In the genomic region with DNA sequence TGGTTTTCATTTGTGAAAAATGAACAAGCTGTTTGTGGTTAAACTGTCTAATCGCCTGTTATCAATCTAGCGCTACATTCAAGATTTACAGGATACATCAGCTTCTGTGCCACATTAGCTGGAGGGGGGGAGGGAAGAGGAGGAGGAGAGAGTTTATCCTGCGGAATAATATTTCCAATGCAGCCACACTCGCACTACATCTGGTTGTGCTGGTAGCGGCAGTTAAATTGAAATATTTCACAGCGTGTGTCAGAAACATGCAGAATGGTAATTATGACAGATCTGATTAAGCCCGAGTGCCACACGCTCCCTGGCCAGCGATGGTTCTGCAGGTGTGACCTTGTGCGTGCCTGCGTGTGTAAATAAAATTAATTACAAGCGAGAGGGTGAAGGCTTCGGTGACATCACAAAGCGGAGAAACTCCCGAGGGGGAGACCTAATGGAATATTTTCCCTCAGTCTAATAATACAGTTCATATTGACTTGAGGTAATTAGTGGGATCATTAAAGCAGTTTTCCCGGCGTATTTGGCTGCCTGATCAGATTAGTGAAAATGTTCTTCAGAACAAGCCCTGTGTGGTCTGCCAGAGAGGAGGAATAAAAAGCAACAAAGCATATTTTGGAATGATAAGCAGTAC, we compare ENCODE assay signal across 13 mouse cellular contexts.
A peak's percentile ranks its signal among the peaks of the same experiment; 100 is the strongest.
DNase-seq lines count a peak whose midpoint lies in the region; ATAC-seq lines count a peak whose summit lies in the region.
"Had no signal": no experiment of that assay in that cellular context is flagged by ENCODE, and none has a peak within 500 bp of the region (broad histone marks: within the 10 kb centered on the region; RNA-seq: fewer than 3 reads in every experiment).

No protein-coding gene starts in this region.

- H3K27ac ChIP-seq in forebrain, embryonic 11.5 days (ENCODE audit: low read depth, low read length): no peak overlapping the region
- H3K27ac ChIP-seq in forebrain, embryonic 10.5 days: no peak overlapping the region
- no peak overlapping the region for H3K27ac ChIP-seq in embryonic facial prominence, embryonic 14.5 days (replicated peaks; ENCODE audit: low read depth, low read length)
- H3K27ac ChIP-seq in neural tube, embryonic 11.5 days (ENCODE audit: low read depth, low read length): no peak overlapping the region
- H3K27ac ChIP-seq: liver, embryonic 14.5 days had no signal

- intact Hi-C loops in heart, postnatal 25 days (cut with DNase I): no loop called here

- H3K36me3 ChIP-seq in forebrain, embryonic 11.5 days (ENCODE audit: control insufficient read depth, insufficient read depth, low read length): no peaks in the 10 kb centered on the region
- peaks cover 45% of the 10 kb centered on the region for H3K36me3 ChIP-seq in forebrain, embryonic 10.5 days (replicated peaks)
- H3K36me3 ChIP-seq in embryonic facial prominence, embryonic 14.5 days (ENCODE audit: control insufficient read depth, insufficient read depth, low read length): no peaks in the 10 kb centered on the region
- H3K36me3 ChIP-seq in neural tube, embryonic 11.5 days (ENCODE audit: control insufficient read depth, insufficient read depth, low read length): no peaks in the 10 kb centered on the region

- DNase-seq in forebrain, embryonic 11.5 days (ENCODE audit: low spot score): no peak
- no peak for DNase-seq in forebrain, embryonic 10.5 days (ENCODE audit: extremely low spot score, low spot score)
- peak; percentile 43 for DNase-seq in embryonic facial prominence, embryonic 14.5 days (ENCODE audit: low spot score)
- peak; percentile 63 for DNase-seq in hindlimb bud, embryonic 11.5 days (ENCODE audit: extremely low spot score, low read depth, low spot score)
- DNase-seq in neural tube, embryonic 11.5 days (ENCODE audit: low spot score): no peak
- DNase-seq in left cerebral cortex, adult 8-10 months (ENCODE audit: low spot score in 2 of 2): no peak
- no peak for DNase-seq in heart, postnatal 25 days (ENCODE audit: low spot score)
- no peak for DNase-seq in frontal cortex, adult 2 months (ENCODE audit: extremely low spot score in 1 of 2, low spot score in 1 of 2)
- DNase-seq: B cell, adult 2 months; gastrocnemius, postnatal 25 days; kidney, postnatal 14 days had no signal

- 0 out of 2 replicates have a peak, but pooled peaks cover 2% of the 10 kb centered on the region for H3K4me1 ChIP-seq in forebrain, embryonic 11.5 days (replicated peaks; ENCODE audit: control insufficient read depth, insufficient read depth, low read length)
- H3K4me1 ChIP-seq in forebrain, embryonic 10.5 days: peaks cover 14% of the 10 kb centered on the region
- peaks cover 4% of the 10 kb centered on the region; the same call in 1 of the 2 replicates for H3K4me1 ChIP-seq in embryonic facial prominence, embryonic 14.5 days (ENCODE audit: control insufficient read depth, insufficient read depth, low read length)
- no peaks in the 10 kb centered on the region for H3K4me1 ChIP-seq in neural tube, embryonic 11.5 days (ENCODE audit: control insufficient read depth, insufficient read depth, low read length)

- 58% methylated on average over 17 of the region's 17 CpGs for WGBS in forebrain, embryonic 11.5 days
- 75% methylated on average over 17 of the region's 17 CpGs for WGBS in forebrain, embryonic 10.5 days
- WGBS in embryonic facial prominence, embryonic 14.5 days: 29% methylated on average over 17 of the region's 17 CpGs
- WGBS in neural tube, embryonic 11.5 days: 63% methylated on average over 17 of the region's 17 CpGs

- H3K9ac ChIP-seq in forebrain, embryonic 11.5 days (ENCODE audit: low read length): no peak overlapping the region
- no peak overlapping the region for H3K9ac ChIP-seq in embryonic facial prominence, embryonic 14.5 days (ENCODE audit: low read depth, low read length)
- H3K9ac ChIP-seq in neural tube, embryonic 11.5 days (ENCODE audit: low read length): no peak overlapping the region
- H3K9ac ChIP-seq: liver, embryonic 14.5 days had no signal

- H3K4me3 ChIP-seq in forebrain, embryonic 11.5 days (ENCODE audit: low read depth, low read length): no peak overlapping the region
- no peak overlapping the region for H3K4me3 ChIP-seq in forebrain, embryonic 10.5 days
- H3K4me3 ChIP-seq in embryonic facial prominence, embryonic 14.5 days (ENCODE audit: low read depth, low read length): peak overlapping the region; percentile 17
- no peak overlapping the region for H3K4me3 ChIP-seq in neural tube, embryonic 11.5 days (ENCODE audit: low read depth, low read length)
- H3K4me3 ChIP-seq: myocyte had no signal

- H3K27me3 ChIP-seq in forebrain, embryonic 11.5 days (ENCODE audit: control insufficient read depth, insufficient read depth, low read length): no peaks in the 10 kb centered on the region
- H3K27me3 ChIP-seq in forebrain, embryonic 10.5 days (ENCODE audit: poor library complexity, severe bottlenecking): no peaks in the 10 kb centered on the region
- H3K27me3 ChIP-seq in embryonic facial prominence, embryonic 14.5 days (replicated peaks; ENCODE audit: control insufficient read depth, insufficient read depth, low read length): no peaks in the 10 kb centered on the region; the same call in 1 of the 2 replicates
- H3K27me3 ChIP-seq in neural tube, embryonic 11.5 days (ENCODE audit: control insufficient read depth, insufficient read depth, low read length): no peaks in the 10 kb centered on the region

- ATAC-seq in forebrain, embryonic 11.5 days (replicated peaks; ENCODE audit: low FRiP score): peak; percentile 42
- peak; percentile 65 for ATAC-seq in embryonic facial prominence, embryonic 14.5 days (ENCODE audit: low read depth)
- peak; percentile 52 for ATAC-seq in neural tube, embryonic 11.5 days (ENCODE audit: insufficient read depth, low FRiP score, low TSS enrichment)

- H3K4me2 ChIP-seq in forebrain, embryonic 11.5 days (ENCODE audit: low read depth, low read length, severe bottlenecking): no peak overlapping the region
- peak overlapping the region; percentile 45 for H3K4me2 ChIP-seq in embryonic facial prominence, embryonic 14.5 days (ENCODE audit: low read depth, low read length)
- no peak overlapping the region for H3K4me2 ChIP-seq in neural tube, embryonic 11.5 days (ENCODE audit: low read depth)

- no peaks in the 10 kb centered on the region for H3K9me3 ChIP-seq in forebrain, embryonic 11.5 days (ENCODE audit: control insufficient read depth, low read length)
- no peaks in the 10 kb centered on the region for H3K9me3 ChIP-seq in forebrain, embryonic 10.5 days
- H3K9me3 ChIP-seq in embryonic facial prominence, embryonic 14.5 days (ENCODE audit: control insufficient read depth, low read length): no peaks in the 10 kb centered on the region
- H3K9me3 ChIP-seq in neural tube, embryonic 11.5 days (ENCODE audit: control insufficient read depth, low read length): no peaks in the 10 kb centered on the region

Comparison
In these comparisons a context has a peak if more than half of its experiments do, and no peak if none do; other contexts are left out.
1. DNase-seq: peak in embryonic facial prominence, embryonic 14.5 days (single experiment) and hindlimb bud, embryonic 11.5 days (single experiment); none in forebrain, embryonic 11.5 days (single experiment), forebrain, embryonic 10.5 days (single experiment), neural tube, embryonic 11.5 days (single experiment), left cerebral cortex, adult 8-10 months (0 of 2), heart, postnatal 25 days (single experiment) and frontal cortex, adult 2 months (0 of 2).
2. Peak in every context shown above with its lines, with median percentiles within 50 percentile points of each other: ATAC-seq.